Mouse (Mus musculus) lung, postnatal 4 days (tissue): ENCODE measurements around the gene Fgfr2.

Experiments
- DNase-seq, 2 experiments: peaks; one replicate each; pipeline ENCODE4 v3.0.0; 2021

Gene Fgfr2

DNA sequence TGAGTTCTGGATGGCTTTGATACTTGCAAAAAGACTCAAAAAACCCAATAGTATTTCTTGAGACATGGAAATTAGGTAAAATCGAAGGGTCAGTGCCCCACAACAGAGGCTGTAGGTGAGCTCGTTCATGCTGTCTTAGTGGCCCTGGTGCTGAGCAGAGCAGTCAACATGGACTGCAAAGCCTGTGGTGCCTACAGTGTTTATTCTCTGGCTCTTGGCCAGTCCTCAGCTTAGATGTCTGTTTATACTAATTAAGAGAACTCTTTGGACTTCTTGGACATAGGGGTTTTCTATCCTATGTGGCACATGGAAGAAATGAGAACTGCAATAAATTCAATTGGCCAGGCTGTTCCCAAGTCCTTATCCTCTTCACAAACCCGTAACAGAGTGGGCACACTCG, 2811.8 kb downstream of the Fgfr2 start:
- no peak for DNase-seq

DNA sequence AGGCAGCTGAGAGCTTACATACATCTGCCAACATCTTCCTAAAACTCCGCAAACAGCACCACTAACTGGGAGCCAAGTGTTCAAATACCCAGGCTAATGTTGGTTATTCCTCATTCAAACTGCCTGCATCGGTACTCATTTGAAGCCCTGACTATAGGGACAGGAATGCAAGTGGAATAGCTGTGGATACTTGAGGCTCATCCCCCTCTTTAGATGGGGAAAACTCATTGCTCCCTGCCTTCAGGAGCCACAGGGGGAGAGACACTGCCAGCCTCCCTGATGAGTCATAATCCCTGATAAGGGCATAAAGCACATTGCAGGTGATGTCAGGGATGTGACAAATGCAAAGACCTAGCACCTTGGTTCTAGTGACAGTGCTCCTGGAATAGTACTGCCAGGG, 2814.0 kb downstream of the Fgfr2 start:
- no peak for DNase-seq

DNA sequence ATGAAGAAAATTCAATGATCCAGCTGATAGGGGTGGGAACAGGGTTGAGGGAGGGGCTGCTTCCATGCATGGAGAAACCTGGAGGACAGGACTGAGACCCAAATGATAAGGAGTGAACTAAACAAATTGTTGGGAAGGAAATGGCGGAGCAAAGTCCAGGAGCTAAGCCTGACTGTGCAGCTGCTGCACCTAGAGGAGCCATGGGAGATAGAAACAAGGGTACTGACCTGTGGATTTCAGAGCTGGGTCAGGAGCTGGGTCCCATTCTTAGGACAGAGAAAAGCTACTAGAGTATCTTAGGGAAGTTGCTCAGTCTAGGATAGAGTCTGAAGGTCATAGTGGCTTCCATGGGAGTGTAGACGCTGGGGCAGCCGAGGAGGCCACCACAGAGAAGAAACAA, 2816.1 kb downstream of the Fgfr2 start:
- no peak for DNase-seq

DNA sequence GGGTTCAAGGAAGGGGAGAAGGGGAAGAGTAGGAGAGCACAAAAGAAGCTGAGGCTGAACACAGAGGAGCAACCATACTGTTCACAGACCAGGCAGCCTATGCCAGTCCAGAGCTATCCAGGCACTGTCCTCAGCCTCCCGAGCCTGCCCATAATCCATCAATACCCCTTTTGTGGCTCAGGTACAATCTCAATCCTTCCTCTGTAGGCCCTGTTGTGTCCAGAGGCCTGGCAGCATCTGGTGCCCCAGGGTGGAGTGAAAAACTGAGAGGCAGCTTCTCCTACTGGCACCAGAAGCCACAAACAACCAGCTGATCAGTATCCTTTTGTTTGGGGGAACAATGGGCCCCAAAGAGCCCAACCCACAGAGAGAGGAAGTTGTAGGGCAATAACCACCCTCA, 2818.5 kb downstream of the Fgfr2 start:
- no peak for DNase-seq

DNA sequence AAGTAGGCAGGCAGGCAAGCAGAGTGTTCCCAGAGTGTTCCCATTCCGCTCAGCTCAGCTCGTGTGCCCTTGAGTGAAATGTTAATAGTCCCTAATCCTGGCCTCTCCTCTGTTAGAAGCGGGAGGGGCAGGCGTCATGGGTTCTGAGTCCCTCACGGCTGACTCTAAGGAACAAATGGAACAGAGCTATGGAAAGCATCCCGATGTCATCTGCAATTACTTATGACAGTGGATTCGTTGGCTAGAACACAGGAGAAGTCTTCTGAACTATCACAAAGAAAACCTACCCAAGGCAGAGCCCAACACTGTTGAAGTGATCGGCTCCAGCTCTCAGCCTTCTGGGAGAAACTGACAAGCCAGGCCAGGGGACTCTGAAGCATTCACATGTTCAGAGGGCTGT, 2819.7 kb downstream of the Fgfr2 start:
- DNase-seq, result no peak

DNA sequence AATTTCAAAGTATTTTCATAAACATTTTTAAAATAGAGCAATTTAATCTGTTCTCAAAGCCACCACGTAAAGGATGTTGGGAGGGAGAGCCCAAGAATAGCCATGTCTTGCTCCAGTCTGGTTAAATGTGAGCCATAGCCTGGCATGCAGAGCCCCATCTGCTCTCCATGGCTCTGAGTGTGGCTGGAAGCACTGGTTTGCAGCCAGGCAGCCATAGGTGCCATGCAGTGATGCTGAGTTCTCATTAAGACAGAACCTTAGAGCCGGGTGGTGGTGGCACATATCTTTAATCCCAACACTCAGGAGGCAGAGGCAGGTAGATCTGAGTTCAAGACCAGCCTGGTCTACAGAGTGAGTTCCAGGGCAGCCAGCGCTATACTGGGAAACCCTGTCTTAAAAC, 2822.5 kb downstream of the Fgfr2 start:
- no peak for DNase-seq

DNA sequence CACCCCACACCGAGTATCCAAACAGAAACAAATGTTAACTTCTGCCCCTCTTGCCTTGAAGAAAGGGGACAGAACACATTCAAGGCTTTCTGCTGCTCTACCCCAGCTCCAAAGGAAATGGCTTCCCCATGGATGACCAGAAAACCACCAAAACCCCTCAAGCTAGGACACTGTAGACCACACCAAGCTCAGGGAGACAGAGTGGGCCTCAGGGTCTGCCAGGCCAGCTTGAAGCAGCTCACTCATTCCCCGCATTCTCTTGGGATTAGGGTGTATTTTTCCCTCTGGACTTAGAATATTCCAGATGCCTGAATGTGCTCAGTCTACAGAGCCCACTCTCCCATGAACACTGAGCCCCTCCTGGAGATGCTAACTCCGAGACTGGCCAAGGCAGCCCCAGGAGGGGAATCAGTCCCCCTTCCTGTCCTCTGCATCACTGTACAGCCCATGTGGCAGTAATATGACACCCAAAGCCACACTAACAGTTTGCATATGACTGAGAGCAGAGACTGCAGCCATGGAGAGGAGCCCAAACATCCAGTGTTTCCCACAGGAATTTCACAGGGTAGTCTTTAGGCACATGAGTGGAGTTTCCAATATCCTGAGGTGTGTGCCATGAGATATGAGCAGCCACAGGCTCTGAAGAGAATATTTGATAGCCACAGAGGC, 2824.1 kb downstream of the Fgfr2 start:
- DNase-seq, result no peak

DNA sequence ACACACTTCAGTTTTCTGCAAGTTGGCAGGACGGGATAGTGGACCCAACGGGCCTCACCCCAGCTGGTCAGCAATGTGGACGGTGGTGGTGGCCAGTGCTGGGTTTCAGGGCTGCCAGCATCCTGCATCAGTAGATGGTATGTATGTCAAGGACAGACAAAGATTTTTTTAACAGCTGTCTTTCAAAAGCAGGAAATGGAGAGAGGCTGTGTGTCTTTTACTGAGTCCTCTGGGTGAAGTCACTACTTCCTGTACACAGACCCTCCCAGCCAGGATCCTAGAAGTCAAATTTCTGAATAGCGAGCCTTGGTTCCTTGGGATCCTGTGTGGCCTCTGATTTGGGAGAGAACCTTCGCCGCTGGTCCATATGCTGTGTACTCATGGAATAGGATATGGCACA, 2832.0 kb downstream of the Fgfr2 start:
- no peak for DNase-seq

DNA sequence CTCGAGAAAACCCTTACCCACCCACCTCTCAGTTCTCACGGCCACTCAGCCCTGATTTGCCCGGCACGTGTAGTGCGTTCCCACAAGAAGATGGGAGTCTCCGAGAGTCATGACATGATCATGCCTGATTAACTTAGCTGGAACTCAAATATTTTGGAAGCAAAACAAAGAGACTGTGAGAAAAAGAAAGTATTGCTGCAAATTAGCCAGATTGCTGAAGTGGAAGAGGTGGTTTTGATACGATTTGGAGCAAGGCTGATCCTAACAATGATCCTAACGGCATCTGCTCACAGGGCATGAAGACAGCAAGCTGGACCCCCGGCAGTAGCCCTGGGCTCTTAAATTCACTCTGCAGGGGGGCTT, 2833.7 kb downstream of the Fgfr2 start:
- no peak for DNase-seq

DNA sequence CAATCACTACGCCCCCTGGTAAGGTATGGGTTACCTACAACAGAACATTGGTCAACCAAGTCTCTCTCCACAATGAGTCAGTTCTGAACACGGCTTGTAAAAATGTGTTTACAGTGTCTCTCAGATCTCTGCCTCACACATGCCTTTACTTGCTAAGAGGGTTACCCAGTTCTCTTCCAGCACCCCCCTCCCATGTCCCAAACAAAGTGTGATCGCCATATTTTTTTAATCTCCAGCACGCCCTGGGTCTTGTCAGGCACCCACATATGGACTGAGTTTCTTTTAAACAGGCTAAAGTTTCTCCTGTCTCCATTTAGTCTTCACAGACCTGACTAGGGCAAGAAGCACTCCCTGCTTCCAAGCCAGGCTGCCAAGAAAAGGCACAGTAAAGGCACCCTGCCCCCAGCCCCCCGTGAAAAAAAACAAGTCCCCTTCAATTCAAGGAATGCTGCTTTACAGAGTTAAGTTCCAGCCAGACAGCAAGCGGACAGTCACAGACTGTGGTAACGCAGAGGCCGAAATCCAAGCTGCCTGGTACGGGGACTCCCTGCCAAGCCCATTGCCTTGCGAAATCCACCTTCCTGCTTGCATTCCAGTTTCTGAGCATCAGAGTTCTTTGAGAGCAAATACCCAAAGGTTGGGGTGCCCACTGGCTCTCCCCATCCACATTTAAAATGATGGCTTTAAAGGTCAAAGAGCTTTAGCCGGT, 2834.3 kb downstream of the Fgfr2 start:
- peak; percentile 52 to 71 for DNase-seq

DNA sequence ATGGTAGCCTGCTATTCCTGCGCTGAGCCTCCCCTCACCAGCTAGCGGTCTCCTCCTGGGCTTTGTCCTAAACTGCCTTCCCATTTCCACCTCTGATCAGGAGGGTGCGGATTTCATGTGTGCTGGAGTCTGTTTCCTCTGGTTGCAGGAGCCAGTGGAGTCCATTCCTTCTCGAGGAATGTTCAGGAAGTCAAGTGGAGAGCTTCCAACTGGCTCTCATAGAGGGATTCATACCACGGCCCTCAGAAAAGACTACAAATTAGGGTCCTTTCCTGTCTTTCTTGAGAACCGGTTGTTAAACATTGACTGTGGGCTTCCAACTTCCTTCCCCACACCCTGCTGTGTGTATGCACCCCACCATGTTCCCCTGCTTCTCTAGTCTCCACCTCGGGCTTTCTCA, 2834.9 kb downstream of the Fgfr2 start:
- peak; percentile 35 to 38 for DNase-seq

DNA sequence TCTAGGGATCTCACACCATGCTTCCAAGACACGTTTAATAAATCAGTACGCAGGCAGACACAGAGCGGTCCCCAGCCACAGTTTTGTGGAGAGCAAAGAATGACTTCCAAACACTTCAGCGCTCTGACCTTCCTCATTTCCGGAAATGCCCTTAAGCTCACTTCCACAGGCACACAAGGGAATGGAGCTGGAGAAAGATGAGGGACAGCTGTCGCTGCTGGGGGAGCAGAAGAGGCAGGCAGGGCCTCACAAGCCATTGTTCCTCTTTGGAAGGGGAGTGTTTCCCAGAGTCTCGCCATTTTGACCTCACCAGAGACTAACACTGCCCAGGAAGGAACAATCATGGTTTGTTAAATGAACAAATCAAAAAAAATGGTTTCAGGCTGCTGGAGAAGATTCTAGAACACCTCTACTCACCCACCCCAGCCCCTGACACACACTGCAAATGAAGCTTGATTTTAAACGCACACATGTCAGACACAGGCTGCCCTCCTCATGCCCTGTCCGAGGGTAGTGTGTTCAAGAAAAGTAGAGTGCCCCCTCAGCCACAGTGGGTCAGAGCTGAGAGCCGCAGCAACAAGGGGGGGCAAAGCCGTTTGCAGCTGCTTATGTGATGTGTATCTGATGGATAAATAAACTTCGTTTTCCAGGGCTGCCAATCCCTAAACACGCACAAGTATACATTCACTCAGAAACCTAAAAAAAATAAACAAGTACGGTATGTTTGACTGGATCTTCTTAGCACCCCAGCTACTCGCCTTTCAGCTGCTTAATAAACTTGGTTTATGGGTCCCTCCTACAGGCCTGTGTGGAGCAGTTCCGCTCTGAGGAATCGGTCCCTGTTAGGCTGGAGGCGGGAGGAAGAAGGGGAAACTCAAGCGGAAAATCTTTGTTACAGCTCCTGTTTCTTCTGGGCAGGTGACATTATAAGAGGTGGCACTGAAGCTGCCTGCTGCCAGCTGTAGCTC, 2844.1 kb downstream of the Fgfr2 start:
- peak; percentile 44 to 73 for DNase-seq

DNA sequence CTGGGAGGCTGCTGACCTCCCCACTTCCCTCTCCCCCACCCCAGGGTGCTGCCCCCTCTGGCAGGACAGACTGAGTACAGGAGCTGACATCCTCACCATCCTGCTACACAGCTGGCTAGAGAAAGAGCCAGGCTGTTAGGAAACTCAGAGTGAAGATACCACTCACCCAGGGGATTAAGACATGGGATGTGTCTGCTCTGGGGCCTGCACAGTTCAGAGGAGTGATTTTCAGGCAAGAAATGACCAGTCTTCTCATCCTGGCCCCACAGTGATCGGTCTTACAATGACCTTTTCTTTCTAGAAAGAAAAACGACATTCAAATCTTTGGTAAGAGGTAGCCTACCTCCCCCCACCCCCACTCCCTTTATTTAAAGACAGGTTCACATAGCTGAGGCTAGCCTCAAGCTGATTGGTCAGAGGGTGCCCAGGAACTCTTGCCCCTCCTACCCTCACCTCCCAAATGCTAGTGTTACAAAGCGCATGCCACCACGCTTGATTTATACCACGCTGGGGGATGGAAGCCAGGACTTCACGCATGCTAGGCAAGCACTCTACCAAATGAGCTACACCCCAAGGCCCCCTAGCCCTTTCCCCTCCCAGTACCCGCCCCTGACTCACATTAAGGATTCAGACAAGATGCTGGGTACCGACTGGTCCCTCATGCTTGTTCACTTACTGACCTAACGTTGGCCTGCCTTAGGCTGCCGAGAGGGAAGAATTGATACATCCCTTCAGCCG, 2845.0 kb downstream of the Fgfr2 start:
- no peak for DNase-seq

DNA sequence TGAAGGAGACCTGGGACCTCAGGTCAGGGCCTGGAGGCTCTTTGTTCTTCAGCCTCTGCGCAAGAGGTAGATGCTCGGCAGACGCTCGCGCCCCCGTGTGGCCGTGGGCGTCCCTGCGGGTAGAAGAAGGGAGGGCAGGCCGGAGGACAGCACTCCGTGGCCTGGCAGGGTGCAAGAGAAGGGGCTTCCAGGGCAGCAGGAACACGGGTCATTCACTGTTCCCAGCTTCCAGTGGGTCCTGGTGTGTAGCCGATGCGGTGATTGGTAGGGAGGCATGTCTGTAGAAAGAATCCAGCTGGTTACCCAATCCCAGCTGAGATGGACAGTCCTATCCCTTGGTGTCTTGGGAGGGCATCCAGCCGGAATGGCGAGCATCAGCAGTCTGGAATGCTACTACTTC, 2849.9 kb downstream of the Fgfr2 start:
- peak; percentile 86 for DNase-seq

DNA sequence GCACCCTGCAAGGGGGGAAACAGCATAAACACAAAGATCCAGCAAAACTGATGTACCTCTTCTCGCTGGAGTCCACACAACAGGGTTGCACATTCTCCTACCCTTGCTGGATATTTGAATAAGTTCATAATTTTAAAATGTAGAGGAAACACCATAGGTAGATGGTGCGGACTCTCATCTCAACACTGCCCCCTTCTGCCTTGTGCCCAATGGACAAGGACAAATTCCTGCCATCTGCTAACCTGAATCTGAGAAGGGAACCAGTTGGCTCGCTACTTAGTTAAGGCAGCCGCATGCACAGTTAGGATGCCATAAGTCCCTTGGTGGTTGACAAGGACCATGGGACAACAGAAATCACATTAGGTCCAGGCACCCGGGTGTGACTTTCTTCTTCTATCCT, 2852.3 kb downstream of the Fgfr2 start:
- DNase-seq, result no peak

DNA sequence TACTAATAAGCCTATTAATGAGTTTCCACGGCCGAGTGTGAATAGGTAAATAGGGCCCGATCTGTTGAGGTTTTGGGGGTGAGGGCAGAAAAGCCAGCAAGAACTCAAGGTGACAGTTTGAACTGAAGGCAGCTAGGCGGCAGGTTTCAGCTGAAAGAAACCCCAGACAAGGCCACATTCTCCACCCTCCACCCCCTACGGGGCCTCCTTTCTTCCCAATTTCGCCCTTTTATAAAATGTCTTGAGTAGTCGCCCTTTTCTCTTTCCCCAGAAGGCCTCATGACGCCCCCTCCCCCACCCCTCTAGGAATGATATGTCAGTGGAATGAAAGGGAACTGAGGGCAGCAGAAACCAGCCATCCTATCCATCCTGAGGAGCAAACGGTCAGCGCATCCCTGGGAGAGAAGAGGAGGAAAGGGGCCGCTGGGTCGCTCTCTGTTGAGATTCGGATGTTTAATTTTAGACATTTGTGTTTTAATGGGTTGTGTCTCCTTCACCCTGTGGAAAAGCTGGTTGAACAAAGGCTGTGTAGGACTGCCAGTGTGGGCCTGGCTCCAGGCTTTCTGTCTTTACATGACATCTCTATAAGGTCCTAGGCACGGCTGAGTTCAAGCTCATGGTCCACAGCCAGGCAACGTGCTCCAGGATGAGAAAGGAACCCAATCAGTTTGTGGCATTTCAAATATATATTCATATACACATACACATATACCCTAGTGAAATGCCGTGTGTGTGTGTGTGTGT, 2853.9 kb downstream of the Fgfr2 start:
- DNase-seq, result no peak

DNA sequence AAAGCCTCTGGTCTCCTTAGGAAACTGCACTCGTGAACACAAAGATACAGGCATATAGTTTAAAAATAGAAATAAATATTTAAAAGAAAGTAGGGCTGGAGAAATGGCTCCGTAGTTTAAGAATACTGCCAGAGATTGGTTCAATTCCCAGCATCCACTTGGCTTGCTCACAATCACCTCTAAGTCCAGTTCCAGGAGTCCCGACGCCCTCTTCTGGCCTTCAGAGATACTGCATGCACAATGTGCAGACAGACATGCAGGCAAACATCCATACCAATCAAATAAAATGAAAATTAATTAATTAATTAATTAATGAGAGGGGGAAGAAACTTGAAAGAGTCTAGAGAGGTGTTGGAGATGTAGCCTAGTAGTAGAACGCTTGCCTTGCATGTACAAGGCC, 2856.1 kb downstream of the Fgfr2 start:
- DNase-seq, result no peak

DNA sequence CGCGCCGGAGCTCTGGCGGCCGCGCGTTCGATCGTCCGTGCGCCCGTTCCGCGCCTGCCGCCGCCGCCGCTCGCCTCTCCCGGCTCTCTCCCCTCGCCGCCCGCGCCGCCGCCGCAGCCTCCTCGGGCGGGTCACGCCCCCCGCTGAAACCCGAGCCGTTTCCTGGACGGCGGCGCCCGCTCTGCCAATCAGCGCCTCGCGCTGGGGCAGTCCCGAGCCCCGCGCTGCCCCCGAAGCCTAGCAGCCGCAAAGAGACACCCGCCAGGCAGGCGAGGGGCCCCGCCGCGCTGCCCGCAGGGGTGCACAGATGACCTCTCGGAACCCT, 2857.0 kb downstream of the Fgfr2 start:
- DNase-seq, result peak; percentile 91 to 95

DNA sequence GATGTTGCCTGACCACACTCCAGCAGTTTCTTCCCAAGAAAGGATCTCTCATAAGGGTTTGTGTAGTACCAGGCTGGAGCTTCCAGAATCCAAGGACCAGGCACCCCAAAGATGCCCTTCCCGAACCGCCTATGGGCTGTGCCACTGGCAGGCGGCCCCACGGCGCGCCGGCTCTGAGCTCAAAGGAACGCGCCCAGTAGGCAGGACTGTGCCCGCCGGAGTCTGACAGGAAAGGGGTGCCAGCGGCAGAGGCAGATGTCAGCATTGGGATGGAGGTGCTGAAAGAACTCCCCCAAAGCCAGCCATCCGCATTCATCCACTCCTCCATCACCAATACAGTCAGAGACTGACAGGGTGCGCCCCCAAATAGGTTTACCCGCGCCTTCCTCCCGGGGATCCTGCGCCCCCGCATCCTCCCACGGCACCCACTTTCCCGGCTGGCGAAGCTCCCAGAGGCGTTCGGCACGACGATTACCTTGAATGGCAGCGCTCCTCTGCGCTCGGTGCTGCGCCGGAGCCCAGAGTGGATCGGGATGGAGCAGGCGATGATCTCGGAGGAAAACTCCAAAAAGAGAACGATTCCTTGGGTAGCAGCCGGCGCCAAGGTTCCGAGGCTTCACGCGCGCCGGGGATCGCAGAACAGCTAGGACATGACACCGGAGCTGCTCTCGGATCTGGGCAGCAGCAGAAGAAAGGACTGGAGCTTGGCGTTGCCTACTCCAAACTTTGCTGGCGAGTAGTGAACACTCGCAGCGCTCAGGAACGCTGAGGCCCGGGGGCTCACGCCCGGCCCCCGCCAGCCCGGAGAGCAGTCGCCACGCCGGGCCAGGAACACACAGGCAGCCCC, 2857.6 kb downstream of the Fgfr2 start:
- DNase-seq, result peak in 1 of 2 experiments; percentile 60

DNA sequence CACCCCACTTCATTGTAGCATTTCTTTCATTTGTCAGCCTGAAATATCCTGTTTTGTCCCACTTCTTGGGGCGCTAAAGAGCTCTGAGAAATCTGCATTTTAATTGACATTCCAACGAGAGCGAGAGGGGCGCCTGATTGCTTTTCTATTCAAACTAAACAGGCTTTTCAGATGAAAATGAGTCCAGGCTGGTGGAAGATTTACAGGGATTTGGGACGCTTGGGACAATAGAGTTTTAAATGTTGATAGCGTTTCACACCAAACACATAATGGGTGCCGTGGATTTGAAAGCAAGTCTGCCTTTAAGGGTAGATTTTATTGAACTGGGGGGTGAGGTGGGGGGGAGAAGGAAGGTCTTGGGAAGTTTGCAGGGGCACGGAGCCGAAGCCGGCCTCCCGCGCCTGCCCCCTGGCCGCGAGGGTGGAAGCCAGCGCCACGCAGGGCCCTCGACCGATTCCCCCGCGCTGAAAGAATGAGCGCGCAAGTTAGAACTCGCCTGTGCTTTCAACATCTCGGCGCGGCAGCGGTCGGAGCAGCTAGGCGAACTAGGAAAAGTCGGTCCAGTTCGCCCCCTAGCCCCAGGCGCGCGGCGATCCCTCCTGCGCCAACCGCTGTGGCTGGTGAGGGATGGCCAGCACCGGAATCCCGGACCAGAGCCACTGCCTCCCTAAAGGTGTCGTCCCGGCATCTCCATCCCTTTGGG, 2858.4 kb downstream of the Fgfr2 start:
- DNase-seq, result peak; percentile 77 to 84
